Mouse (Mus musculus): ENCODE data around the gene Slc1a3. TPM values are rescaled to one million over a fixed set of nuclear protein-coding genes. Genes with fewer than 3 reads are reported as not detected.

The Slc1a3 gene
- total RNA-seq, 2 experiments from 2014 or later, result 0.08 to 0.67 TPM

- ATAC-seq (replicated peaks; ENCODE audit: poor library complexity), result no peak
Measured at GRCm38 (mm10) chr15:8659977-8660376, 50.6 kb downstream of the Slc1a3 start.

- no peak for ATAC-seq (replicated peaks; ENCODE audit: poor library complexity)
Measured at GRCm38 (mm10) chr15:8659483-8659971, 51.0 kb downstream of the Slc1a3 start.

- ATAC-seq (replicated peaks; ENCODE audit: poor library complexity), result no peak
Measured at GRCm38 (mm10) chr15:8658086-8658980, 52.2 kb downstream of the Slc1a3 start.

- no peak for ATAC-seq (replicated peaks; ENCODE audit: poor library complexity)
Measured at GRCm38 (mm10) chr15:8655251-8655650, 55.3 kb downstream of the Slc1a3 start.

- no peak for ATAC-seq (replicated peaks; ENCODE audit: poor library complexity)
Measured at GRCm38 (mm10) chr15:8652637-8653036, 57.9 kb downstream of the Slc1a3 start.

GRCm38 (mm10) chr15:8643997-8644692, 66.4 kb downstream of the Slc1a3 start:
- no peak for ATAC-seq (replicated peaks; ENCODE audit: poor library complexity)

- no peak for ATAC-seq (replicated peaks; ENCODE audit: poor library complexity)
Measured at GRCm38 (mm10) chr15:8639856-8640255, 70.7 kb downstream of the Slc1a3 start.

- ATAC-seq (replicated peaks; ENCODE audit: poor library complexity), result no peak
Measured at GRCm38 (mm10) chr15:8638568-8639325, 71.8 kb downstream of the Slc1a3 start.

GRCm38 (mm10) chr15:8637283-8637682, 73.3 kb downstream of the Slc1a3 start:
- ATAC-seq (replicated peaks; ENCODE audit: poor library complexity), result no peak

GRCm38 (mm10) chr15:8635974-8636373, 74.6 kb downstream of the Slc1a3 start:
- ATAC-seq (replicated peaks; ENCODE audit: poor library complexity), result no peak

- ATAC-seq (replicated peaks; ENCODE audit: poor library complexity), result 0 out of 2 replicates have a peak, but pooled peaks have one; percentile 44
Measured at GRCm38 (mm10) chr15:8634807-8635206, 75.8 kb downstream of the Slc1a3 start.

- no peak for ATAC-seq (replicated peaks; ENCODE audit: poor library complexity)
Measured at GRCm38 (mm10) chr15:8634355-8634754, 76.2 kb downstream of the Slc1a3 start.

GRCm38 (mm10) chr15:8633375-8633774, 77.2 kb downstream of the Slc1a3 start:
- ATAC-seq (replicated peaks; ENCODE audit: poor library complexity), result peak; percentile 68

GRCm38 (mm10) chr15:8632361-8632760, 78.2 kb downstream of the Slc1a3 start:
- no peak for ATAC-seq (replicated peaks; ENCODE audit: poor library complexity)

- peak; percentile 40 for ATAC-seq (replicated peaks; ENCODE audit: poor library complexity)
Measured at GRCm38 (mm10) chr15:8629317-8629831, 81.2 kb downstream of the Slc1a3 start.

- ATAC-seq (replicated peaks; ENCODE audit: poor library complexity), result no peak
Measured at GRCm38 (mm10) chr15:8628150-8628549, 82.4 kb downstream of the Slc1a3 start.

- ATAC-seq (replicated peaks; ENCODE audit: poor library complexity), result peak; percentile 76
Measured at GRCm38 (mm10) chr15:8627097-8627537, 83.4 kb downstream of the Slc1a3 start.

GRCm38 (mm10) chr15:8625370-8625769, 85.2 kb downstream of the Slc1a3 start:
- ATAC-seq (replicated peaks; ENCODE audit: poor library complexity), result peak; percentile 85

- ATAC-seq (replicated peaks; ENCODE audit: poor library complexity), result no peak; the same call in 1 of the 2 replicates
Measured at GRCm38 (mm10) chr15:8623879-8624278, 86.7 kb downstream of the Slc1a3 start.

GRCm38 (mm10) chr15:8619479-8620026, 91.0 kb downstream of the Slc1a3 start:
- ATAC-seq (replicated peaks; ENCODE audit: poor library complexity), result no peak

All from megakaryocyte progenitor cell, adult 5-6 weeks (primary cell).